Mouse (Mus musculus) granulocyte monocyte progenitor cell, adult 5-6 weeks (primary cell): Measurements from ENCODE around the gene F3. TPM values are rescaled to one million over a fixed set of nuclear protein-coding genes. Genes with fewer than 3 reads are reported as not detected.

Experiments used
- ATAC-seq: replicated peaks from 2 replicates; pipeline ENCODE4 v1.8.0; 2016; ENCODE audit warnings: mild to moderate bottlenecking, moderate TSS enrichment, inconsistent platforms; ENCODE audit not compliant: poor library complexity, severe bottlenecking
- total RNA-seq, 2 experiments: library from RNA; stranded (forward) in 1 of 2; stranded (reverse) in 1 of 2; fragments of 200-712, 200-1000 nt in 1 of 2; fragments of >200 nt in 1 of 2; fragmentation: Nextera tagmentation in 1 of 2; gene quantifications; 2 replicates each; pipeline ENCODE4 v1.2.3; 2014 to 2017

The F3 gene
- 1.1 and 7.2 TPM in 2 replicates for total RNA-seq (2014; fragmentation: Nextera tagmentation)
- total RNA-seq (2017) = 0.26 and 2.3 TPM in 2 replicates

- ATAC-seq = peak; percentile 62
These were observed at the start of gene F3 for GRCm38 (mm10) chr3:121722971-121723844. F3 (plus strand) TSS chr3:121723537.

GRCm38 (mm10) chr3:121678935-121679334 is 44.4 kb upstream of the F3 start:
- no peak for ATAC-seq

GRCm38 (mm10) chr3:121679443-121679842 is 43.9 kb upstream of the F3 start:
- ATAC-seq = no peak

GRCm38 (mm10) chr3:121680187-121680586 is 43.1 kb upstream of the F3 start:
- peak; percentile 68 for ATAC-seq

- peak; percentile 70 for ATAC-seq
These were observed 40.6 kb upstream of the F3 start for GRCm38 (mm10) chr3:121682439-121683411.

GRCm38 (mm10) chr3:121684552-121684951 is 38.8 kb upstream of the F3 start:
- ATAC-seq = no peak

- ATAC-seq = no peak
These were observed 38.4 kb upstream of the F3 start for GRCm38 (mm10) chr3:121684963-121685362.

GRCm38 (mm10) chr3:121685985-121686384 is 37.4 kb upstream of the F3 start:
- no peak for ATAC-seq

GRCm38 (mm10) chr3:121686408-121686911 is 36.9 kb upstream of the F3 start:
- ATAC-seq = no peak

GRCm38 (mm10) chr3:121687741-121688140 is 35.6 kb upstream of the F3 start:
- ATAC-seq = no peak

- no peak for ATAC-seq
These were observed 34.3 kb upstream of the F3 start for GRCm38 (mm10) chr3:121689029-121689428.

GRCm38 (mm10) chr3:121689697-121690096 is 33.6 kb upstream of the F3 start:
- peak; percentile 68 for ATAC-seq

- ATAC-seq = peak; percentile 76
These were observed 30.2 kb upstream of the F3 start for GRCm38 (mm10) chr3:121693001-121693730.

GRCm38 (mm10) chr3:121693746-121694145 is 29.6 kb upstream of the F3 start:
- ATAC-seq = no peak

GRCm38 (mm10) chr3:121697169-121697568 is 26.2 kb upstream of the F3 start:
- ATAC-seq = peak; percentile 56

- ATAC-seq = no peak
These were observed 23.9 kb upstream of the F3 start for GRCm38 (mm10) chr3:121699401-121699800.

- ATAC-seq = no peak
These were observed 23.5 kb upstream of the F3 start for GRCm38 (mm10) chr3:121699849-121700248.

GRCm38 (mm10) chr3:121700364-121700952 is 22.9 kb upstream of the F3 start:
- ATAC-seq = no peak

GRCm38 (mm10) chr3:121703155-121703879 is 20.0 kb upstream of the F3 start:
- peak; percentile 81 for ATAC-seq
